Mouse (Mus musculus): ENCODE data around the gene Atf1.
"Not testable (repeated sequence)": the region's sequence is repeated elsewhere in the genome, so short reads cannot be mapped to it uniquely, and the experiment has no call there.

Gene Atf1

GRCm38 (mm10) chr15:100304019-100304991, 76.7 kb downstream of the Atf1 start, which contains the start of gene Mettl7a1:
Gene Mettl7a1 (plus strand): TSS chr15:100304140.
- DNase-seq (ENCODE audit: low spot score): peak; percentile 86

DNA sequence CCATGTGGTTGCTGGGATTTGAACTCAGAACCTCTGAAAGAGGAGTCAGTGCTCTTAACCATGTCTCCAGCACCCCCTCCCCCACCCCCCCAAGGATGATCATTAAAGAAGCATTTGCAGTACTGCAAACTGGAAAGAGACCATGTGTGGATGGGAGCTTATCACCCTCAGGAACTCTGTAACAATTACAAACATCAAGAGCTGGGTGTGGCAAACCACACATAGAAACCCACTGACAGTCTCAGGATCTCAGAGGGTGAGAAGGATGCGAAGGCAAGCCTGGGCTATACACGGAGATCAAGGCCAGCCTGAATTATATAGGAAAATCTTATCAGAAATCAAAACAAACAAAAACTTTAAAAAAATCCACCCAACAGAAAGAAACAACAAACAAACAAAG, 78.6 kb downstream of the Atf1 start:
- no peak for DNase-seq (ENCODE audit: low spot score)

DNA sequence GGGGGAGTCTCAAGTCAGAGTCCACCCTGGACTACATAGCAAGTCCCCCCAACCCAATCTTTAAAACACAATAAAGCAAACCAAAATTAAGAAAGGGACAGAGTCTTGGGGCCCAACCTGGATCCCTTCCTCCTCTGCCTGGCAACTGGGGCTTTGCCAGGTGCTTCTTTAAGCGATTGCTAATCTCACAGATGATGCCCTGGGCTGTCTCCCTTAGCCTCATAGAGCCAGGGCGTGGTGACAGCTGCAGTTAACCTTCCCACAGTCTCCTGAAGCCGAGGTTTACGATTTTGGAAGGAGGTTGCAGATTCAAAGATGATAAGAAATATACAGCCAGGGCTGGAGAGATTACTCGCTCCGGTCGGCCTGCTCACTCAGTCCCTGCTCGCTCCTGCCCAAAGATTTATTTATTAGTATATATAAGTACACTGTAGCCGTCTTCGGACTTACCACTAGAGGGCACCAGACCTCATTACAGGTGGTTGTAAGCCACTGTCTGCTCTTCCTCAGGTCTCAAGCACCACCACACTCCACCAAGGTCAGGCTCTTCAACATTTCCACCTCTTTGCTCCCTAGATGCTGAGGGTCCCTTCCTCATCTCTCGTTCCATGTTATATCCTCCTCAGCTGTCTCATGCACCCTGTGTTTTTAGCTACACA, 79.9 kb downstream of the Atf1 start:
- DNase-seq (ENCODE audit: low spot score): not testable (repeated sequence)
